Mouse (Mus musculus) midbrain, postnatal 0 days (tissue): ENCODE data around the gene Herc1. TPM values are rescaled to one million over a fixed set of nuclear protein-coding genes. Genes with fewer than 3 reads are reported as not detected.

Source experiments
- ATAC-seq: fragments of 200-750 bp; cut with Nextera tagmentation; 2 replicates; pipeline ENCODE4 v1.8.0; 2017; ENCODE audit warnings: moderate number of reproducible peaks, mild to moderate bottlenecking, moderate TSS enrichment, moderate library complexity; ENCODE audit not compliant: low FRiP score
- DNase-seq: peaks from one replicate; pipeline ENCODE4 v3.0.0-alpha.2; 2015; ENCODE audit warnings: low spot score
- H3K27ac ChIP-seq: fragments of 300-500 bp; sonication (generic); 2 replicates; pipeline ENCODE4 v1.5.1; 2014; ENCODE audit warnings: low read depth, mild to moderate bottlenecking, low read length, mixed read lengths
- H3K27me3 ChIP-seq: fragments of 300-500 bp; sonication (generic); 2 replicates; pipeline ENCODE4 v1.6.1; 2014; ENCODE audit warnings: low read length, control low read depth, mixed read lengths; ENCODE audit not compliant: insufficient read depth
- H3K36me3 ChIP-seq: fragments of 300-500 bp; sonication (generic); 2 replicates; pipeline ENCODE4 v1.6.1; 2014; ENCODE audit warnings: low read length, control low read depth, mixed read lengths; ENCODE audit not compliant: insufficient read depth
- H3K4me1 ChIP-seq: fragments of 300-500 bp; sonication (generic); 2 replicates; pipeline ENCODE4 v1.6.1; 2014; ENCODE audit warnings: mild to moderate bottlenecking, control low read depth, antibody characterized with exemption, low read length, mixed read lengths; ENCODE audit not compliant: insufficient read depth
- H3K4me2 ChIP-seq: fragments of 300-500 bp; sonication (generic); 2 replicates; pipeline ENCODE4 v1.6.1; 2014; ENCODE audit warnings: low read depth, mild to moderate bottlenecking, low read length, mixed read lengths; ENCODE audit not compliant: poor library complexity, severe bottlenecking
- H3K4me3 ChIP-seq: fragments of 300-500 bp; sonication (generic); 2 replicates; pipeline ENCODE4 v1.5.1; 2014; ENCODE audit warnings: low read depth, mild to moderate bottlenecking, low read length, moderate library complexity
- H3K9ac ChIP-seq: fragments of 300-500 bp; sonication (generic); replicated peaks from 2 replicates; pipeline ENCODE4 v1.6.1; 2014; ENCODE audit warnings: mild to moderate bottlenecking, low read length, moderate library complexity, mixed read lengths; ENCODE audit not compliant: poor library complexity, severe bottlenecking
- H3K9me3 ChIP-seq: fragments of 300-500 bp; sonication (generic); 2 replicates; pipeline ENCODE4 v1.6.1; 2016; ENCODE audit warnings: low read length, control low read depth
- CTCF ChIP-seq: IDR thresholded peaks from 2 replicates; pipeline ENCODE4 v1.5.1; 2016; ENCODE audit warnings: antibody characterized with exemption, mild to moderate bottlenecking
- WGBS: fragments of 180-500 bp; shearing (Covaris S2); extraction: QIAGEN DNeasy Blood & Tissue Kit; methylation state at CpG from one replicate; pipeline ENCODE4 v1.1.7; 2014; 5-methylcytosine and 5-hydroxymethylcytosine counted together
- polyA plus RNA-seq: library from polyadenylated mRNA; unstranded; fragments of >200 nt; fragmentation: Nextera tagmentation; extraction: Ambion mirVana; gene quantifications from 2 replicates; pipeline ENCODE4 v1.2.1, GENCODE M21; 2015
- total RNA-seq: library from RNA; depleted of rRNA; stranded (reverse); fragments of >200 nt; gene quantifications from 2 replicates; pipeline ENCODE4 v1.2.3, GENCODE M21; 2014

Gene Herc1
- total and polyA plus RNA-seq, 2 experiments from 2014 or later, result 32.9 to 114 TPM

GRCm38 (mm10) chr9:66448253-66448652, 98.0 kb downstream of the Herc1 start:
- ATAC-seq, result no peak
- H3K4me2 ChIP-seq, result no peak overlapping the region
- no peaks in the 10 kb centered on the region for H3K27me3 ChIP-seq
- H3K36me3 ChIP-seq, result peaks cover 36% of the 10 kb centered on the region
- no peaks in the 10 kb centered on the region for H3K4me1 ChIP-seq
- no peak overlapping the region for H3K9ac ChIP-seq
- no peak overlapping the region for H3K4me3 ChIP-seq
- DNase-seq, result no peak
- TF ChIP-seq CTCF, result no peak
- no peaks in the 10 kb centered on the region for H3K9me3 ChIP-seq
- 90% methylated on average over 5 of the region's 5 CpGs for WGBS
- H3K27ac ChIP-seq, result no peak overlapping the region

GRCm38 (mm10) chr9:66465087-66465486, 114.8 kb downstream of the Herc1 start:
- Histone ChIP-seq H3K36me3 (peaks cover 32% of the 10 kb centered on the region), H3K9me3 (no peaks in the 10 kb centered on the region), H3K4me1 (no peaks in the 10 kb centered on the region), H3K27ac (no peak overlapping the region), H3K4me3 (no peak overlapping the region), H3K27me3 (no peaks in the 10 kb centered on the region), H3K9ac (no peak overlapping the region), H3K4me2 (no peak overlapping the region)
- ATAC-seq (no peak), DNase-seq (peak; percentile 68)
- peak; percentile 78 for TF ChIP-seq CTCF
- WGBS, result 56% methylated on average over 4 of the region's 4 CpGs

- WGBS, result 91% methylated on average over 2 of the region's 2 CpGs
- ATAC-seq, result no peak
- Histone ChIP-seq H3K27me3 (no peaks in the 10 kb centered on the region), H3K27ac (no peak overlapping the region), H3K36me3 (peaks cover 35% of the 10 kb centered on the region), H3K9ac (no peak overlapping the region), H3K4me3 (no peak overlapping the region), H3K4me1 (no peaks in the 10 kb centered on the region), H3K9me3 (no peaks in the 10 kb centered on the region), H3K4me2 (no peak overlapping the region)
- TF ChIP-seq CTCF, result no peak
- DNase-seq, result no peak
These were observed 127.5 kb downstream of the Herc1 start for GRCm38 (mm10) chr9:66477785-66478184.

- ATAC-seq, result no peak
- peaks cover 50% of the 10 kb centered on the region for H3K36me3 ChIP-seq
These were observed 133.2 kb downstream of the Herc1 start for GRCm38 (mm10) chr9:66483429-66483828.

GRCm38 (mm10) chr9:66488786-66489185, 138.5 kb downstream of the Herc1 start:
- no peaks in the 10 kb centered on the region for H3K4me1 ChIP-seq
- H3K9me3 ChIP-seq, result no peaks in the 10 kb centered on the region
- ATAC-seq (no peak), DNase-seq (no peak)
- peaks cover 62% of the 10 kb centered on the region for H3K36me3 ChIP-seq
- no peaks in the 10 kb centered on the region for H3K27me3 ChIP-seq
- no peak for TF ChIP-seq CTCF
- H3K4me3 ChIP-seq, result no peak overlapping the region
- no peak overlapping the region for H3K27ac ChIP-seq
- no peak overlapping the region for H3K4me2 ChIP-seq
- no peak overlapping the region for H3K9ac ChIP-seq

More at GRCm38 (mm10) chr9:66483429-66483828, 133.2 kb downstream of the Herc1 start:
- WGBS, result 92% methylated on average over 3 of the region's 3 CpGs
- TF ChIP-seq CTCF, result no peak
- Histone ChIP-seq H3K27ac (no peak overlapping the region), H3K4me2 (no peak overlapping the region), H3K9ac (no peak overlapping the region), H3K4me3 (no peak overlapping the region), H3K4me1 (no peaks in the 10 kb centered on the region), H3K9me3 (no peaks in the 10 kb centered on the region), H3K27me3 (no peaks in the 10 kb centered on the region)
- no peak for DNase-seq

- no peaks in the 10 kb centered on the region for H3K9me3 ChIP-seq
- H3K4me2 ChIP-seq, result no peak overlapping the region
- H3K27me3 ChIP-seq, result no peaks in the 10 kb centered on the region
- 95% methylated on average over 1 of the region's 1 CpGs for WGBS
- no peaks in the 10 kb centered on the region for H3K4me1 ChIP-seq
- TF ChIP-seq CTCF, result no peak
- DNase-seq (no peak), ATAC-seq (no peak)
- no peak overlapping the region for H3K9ac ChIP-seq
- H3K4me3 ChIP-seq, result no peak overlapping the region
- H3K27ac ChIP-seq, result no peak overlapping the region
- H3K36me3 ChIP-seq, result peaks cover 57% of the 10 kb centered on the region
These were observed 142.1 kb downstream of the Herc1 start for GRCm38 (mm10) chr9:66492361-66492760.
